Mouse (Mus musculus) midbrain, embryonic 14.5 days (tissue): Measurements from ENCODE around the gene Clasp1. TPM values are rescaled to one million over a fixed set of nuclear protein-coding genes. Genes with fewer than 3 reads are reported as not detected.

ENCODE experiments used
- ATAC-seq: fragments of 200-750 bp; cut with Nextera tagmentation; 2 replicates; pipeline ENCODE4 v1.8.0; 2017; ENCODE audit warnings: moderate number of reproducible peaks, moderate library complexity; ENCODE audit not compliant: low FRiP score, low TSS enrichment
- DNase-seq: peaks from one replicate; pipeline ENCODE4 v3.0.0-alpha.2; 2015
- H3K27ac ChIP-seq: fragments of 300-500 bp; sonication (generic); replicated peaks from 2 replicates; pipeline ENCODE4 v1.5.1; 2014; ENCODE audit warnings: mild to moderate bottlenecking, low read depth, low read length, moderate library complexity
- H3K27me3 ChIP-seq: fragments of 300-500 bp; sonication (generic); 2 replicates; pipeline ENCODE4 v1.6.1; 2014; ENCODE audit warnings: low read length, control low read depth, mixed read lengths; ENCODE audit not compliant: control insufficient read depth, insufficient read depth
- H3K36me3 ChIP-seq: fragments of 300-500 bp; sonication (generic); 2 replicates; pipeline ENCODE4 v1.6.1; 2014; ENCODE audit warnings: low read length, control low read depth; ENCODE audit not compliant: control insufficient read depth, insufficient read depth
- H3K4me1 ChIP-seq: fragments of 300-500 bp; sonication (generic); 2 replicates; pipeline ENCODE4 v1.6.1; 2014; ENCODE audit warnings: mild to moderate bottlenecking, antibody characterized with exemption, low read length, control low read depth; ENCODE audit not compliant: control insufficient read depth, insufficient read depth
- H3K4me2 ChIP-seq: fragments of 300-500 bp; sonication (generic); 2 replicates; pipeline ENCODE4 v1.6.1; 2014; ENCODE audit warnings: mild to moderate bottlenecking, low read length, moderate library complexity
- H3K4me3 ChIP-seq: fragments of 300-500 bp; sonication (generic); replicated peaks from 2 replicates; pipeline ENCODE4 v1.5.1; 2014; ENCODE audit warnings: low read depth, low read length
- H3K9ac ChIP-seq: fragments of 300-500 bp; sonication (generic); replicated peaks from 2 replicates; pipeline ENCODE4 v1.6.1; 2014; ENCODE audit warnings: mild to moderate bottlenecking, low read length, moderate library complexity
- H3K9me3 ChIP-seq: fragments of 300-500 bp; sonication (generic); 2 replicates; pipeline ENCODE4 v1.6.1; 2016; ENCODE audit warnings: low read length, control low read depth, mixed read lengths; ENCODE audit not compliant: control insufficient read depth
- WGBS: fragments of 180-500 bp; shearing (Covaris S2); extraction: QIAGEN DNeasy Blood & Tissue Kit; methylation state at CpG from one replicate; pipeline ENCODE4 v1.1.7; 2014; 5-methylcytosine and 5-hydroxymethylcytosine counted together
- polyA plus RNA-seq: library from polyadenylated mRNA; unstranded; fragments of >200 nt; fragmentation: Nextera tagmentation; extraction: Ambion mirVana; gene quantifications from 2 replicates; pipeline ENCODE4 v1.2.1, GENCODE M21; 2014

Gene Clasp1
- polyA plus RNA-seq, 1 experiment from 2014 or later: 140 TPM

DNA sequence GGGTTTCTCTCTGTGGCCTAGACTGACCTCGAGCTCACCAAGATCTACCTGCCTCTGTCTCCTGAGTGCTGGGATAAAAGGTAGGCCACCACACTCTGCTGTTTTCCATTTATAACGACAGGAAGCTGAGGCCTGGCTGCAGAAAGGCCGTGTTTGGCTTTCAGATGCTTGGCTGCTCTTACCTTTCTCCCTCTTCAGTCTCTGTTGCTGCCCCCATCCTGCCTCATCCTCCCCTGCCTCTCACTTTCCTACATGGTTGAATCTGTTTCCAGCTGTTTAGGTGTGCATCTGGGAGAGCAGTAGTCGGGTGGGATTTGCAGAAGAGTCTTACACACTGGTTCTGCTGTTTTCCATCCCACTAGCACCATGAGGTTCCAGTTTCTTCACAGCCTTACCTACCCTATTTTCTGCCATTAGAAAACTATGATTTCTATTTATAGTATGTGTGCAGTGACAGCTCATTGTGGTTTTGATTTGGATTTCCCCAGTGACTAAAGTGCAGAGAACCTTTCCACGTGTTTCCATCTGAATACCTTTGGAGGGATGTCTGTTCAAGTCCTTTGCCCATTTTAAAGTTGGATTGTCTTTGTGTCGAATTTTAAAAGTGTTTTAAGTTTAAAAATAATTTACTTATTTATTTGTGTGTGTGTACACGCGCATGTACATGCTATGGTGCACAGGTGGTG lies 10.9 kb downstream of the Clasp1 start:
- Histone ChIP-seq H3K9me3 (no peaks in the 10 kb centered on the region), H3K27ac (no peak overlapping the region), H3K36me3 (0 out of 2 replicates have a peak, but pooled peaks cover 2% of the 10 kb centered on the region), H3K27me3 (no peaks in the 10 kb centered on the region), H3K9ac (no peak overlapping the region), H3K4me2 (no peak overlapping the region), H3K4me3 (no peak overlapping the region), H3K4me1 (no peaks in the 10 kb centered on the region)
- 91% methylated on average over 8 of the region's 8 CpGs for WGBS
- ATAC-seq: no peak
- DNase-seq: no peak

DNA sequence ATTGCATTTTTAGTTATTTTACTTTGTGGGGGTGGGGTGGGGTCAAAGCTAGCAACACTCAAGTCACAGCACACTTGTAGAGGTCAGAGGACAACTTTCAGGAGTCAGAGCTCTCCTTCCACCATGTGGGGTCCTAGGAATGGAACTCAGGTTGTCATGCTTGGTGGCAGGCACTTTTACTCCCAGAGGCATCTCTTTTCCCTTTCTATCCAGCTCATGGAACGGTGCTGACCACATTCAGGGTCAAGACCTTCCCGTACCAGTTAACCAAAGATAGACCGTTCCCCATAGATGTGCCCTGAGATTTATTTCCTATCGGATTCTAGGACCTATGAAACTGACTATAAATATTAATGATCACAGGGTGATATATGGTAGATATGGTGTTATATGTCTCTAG lies 13.1 kb downstream of the Clasp1 start:
- 92% methylated on average over 4 of the region's 4 CpGs for WGBS
- Histone ChIP-seq H3K9ac (no peak overlapping the region), H3K27ac (no peak overlapping the region), H3K4me1 (no peaks in the 10 kb centered on the region), H3K36me3 (0 out of 2 replicates have a peak, but pooled peaks cover 2% of the 10 kb centered on the region), H3K4me2 (no peak overlapping the region), H3K27me3 (no peaks in the 10 kb centered on the region), H3K4me3 (no peak overlapping the region), H3K9me3 (no peaks in the 10 kb centered on the region)
- ATAC-seq (no peak), DNase-seq (no peak)

GRCm38 (mm10) chr1:118402556-118402955 lies 13.7 kb downstream of the Clasp1 start:
- no peak overlapping the region for H3K4me2 ChIP-seq
- DNase-seq (no peak), ATAC-seq (no peak)
- H3K27me3 ChIP-seq: no peaks in the 10 kb centered on the region
- no peaks in the 10 kb centered on the region for H3K9me3 ChIP-seq
- H3K4me3 ChIP-seq: no peak overlapping the region
- H3K36me3 ChIP-seq: 0 out of 2 replicates have a peak, but pooled peaks cover 2% of the 10 kb centered on the region
- H3K4me1 ChIP-seq: no peaks in the 10 kb centered on the region
- H3K9ac ChIP-seq: no peak overlapping the region
- no peak overlapping the region for H3K27ac ChIP-seq
- WGBS: 86% methylated on average over 8 of the region's 8 CpGs

DNA sequence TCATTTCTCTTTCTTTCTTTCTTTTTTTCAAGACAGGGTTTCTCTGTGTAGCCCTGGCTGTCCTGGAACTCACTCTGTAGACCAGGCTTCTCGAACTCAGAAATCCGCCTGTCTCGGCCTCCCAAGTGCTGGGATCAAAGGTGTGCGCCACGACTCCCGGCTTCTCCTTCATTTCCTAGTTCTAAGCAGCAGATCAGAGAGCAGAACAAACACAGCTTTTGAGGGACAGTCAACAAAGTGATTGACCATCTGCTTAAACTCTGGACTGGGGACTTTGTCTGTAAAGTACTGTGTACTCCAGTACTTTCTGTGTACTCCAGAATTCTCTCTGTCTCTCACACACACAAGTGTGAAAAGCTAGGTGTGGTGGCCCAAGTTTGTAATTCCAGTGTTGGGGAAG lies 14.1 kb downstream of the Clasp1 start:
- H3K36me3 ChIP-seq: 0 out of 2 replicates have a peak, but pooled peaks cover 2% of the 10 kb centered on the region
- ATAC-seq (no peak), DNase-seq (no peak)
- no peak overlapping the region for H3K9ac ChIP-seq
- no peak overlapping the region for H3K27ac ChIP-seq
- no peaks in the 10 kb centered on the region for H3K9me3 ChIP-seq
- H3K27me3 ChIP-seq: no peaks in the 10 kb centered on the region
- no peak overlapping the region for H3K4me3 ChIP-seq
- H3K4me1 ChIP-seq: no peaks in the 10 kb centered on the region
- H3K4me2 ChIP-seq: no peak overlapping the region
- 91% methylated on average over 6 of the region's 6 CpGs for WGBS

- H3K27me3 ChIP-seq: no peaks in the 10 kb centered on the region
- H3K9ac ChIP-seq: no peak overlapping the region
- 86% methylated on average over 3 of the region's 3 CpGs for WGBS
- DNase-seq (no peak), ATAC-seq (no peak)
- H3K27ac ChIP-seq: no peak overlapping the region
- H3K4me1 ChIP-seq: no peaks in the 10 kb centered on the region
- no peak overlapping the region for H3K4me3 ChIP-seq
- H3K9me3 ChIP-seq: no peaks in the 10 kb centered on the region
- 0 out of 2 replicates have a peak, but pooled peaks cover 2% of the 10 kb centered on the region for H3K36me3 ChIP-seq
- H3K4me2 ChIP-seq: no peak overlapping the region
Observed at GRCm38 (mm10) chr1:118403440-118403839, 14.6 kb downstream of the Clasp1 start.

GRCm38 (mm10) chr1:118407586-118408250 lies 18.9 kb downstream of the Clasp1 start:
- H3K36me3 ChIP-seq: 0 out of 2 replicates have a peak, but pooled peaks cover 2% of the 10 kb centered on the region
- no peaks in the 10 kb centered on the region for H3K9me3 ChIP-seq
- H3K4me3 ChIP-seq: no peak overlapping the region
- no peak overlapping the region for H3K27ac ChIP-seq
- no peaks in the 10 kb centered on the region for H3K4me1 ChIP-seq
- DNase-seq (no peak), ATAC-seq (no peak)
- WGBS: 88% methylated on average over 7 of the region's 7 CpGs
- no peak overlapping the region for H3K9ac ChIP-seq
- no peaks in the 10 kb centered on the region for H3K27me3 ChIP-seq
- no peak overlapping the region for H3K4me2 ChIP-seq

- WGBS: 82% methylated on average over 4 of the region's 4 CpGs
- DNase-seq (no peak), ATAC-seq (no peak)
- Histone ChIP-seq H3K4me3 (no peak overlapping the region), H3K4me1 (no peaks in the 10 kb centered on the region), H3K27me3 (no peaks in the 10 kb centered on the region), H3K27ac (no peak overlapping the region), H3K36me3 (no peaks in the 10 kb centered on the region), H3K4me2 (no peak overlapping the region), H3K9ac (no peak overlapping the region), H3K9me3 (no peaks in the 10 kb centered on the region)
Observed at GRCm38 (mm10) chr1:118409249-118409648, 20.4 kb downstream of the Clasp1 start.

GRCm38 (mm10) chr1:118410824-118411223 lies 22.0 kb downstream of the Clasp1 start:
- no peak for ATAC-seq
- 88% methylated on average over 5 of the region's 5 CpGs for WGBS
- no peaks in the 10 kb centered on the region for H3K27me3 ChIP-seq
- DNase-seq: no peak
- no peak overlapping the region for H3K27ac ChIP-seq
- H3K4me3 ChIP-seq: no peak overlapping the region
- no peaks in the 10 kb centered on the region for H3K4me1 ChIP-seq
- no peaks in the 10 kb centered on the region for H3K9me3 ChIP-seq
- no peak overlapping the region for H3K4me2 ChIP-seq
- no peaks in the 10 kb centered on the region for H3K36me3 ChIP-seq
- no peak overlapping the region for H3K9ac ChIP-seq

- 95% methylated on average over 2 of the region's 2 CpGs for WGBS
- H3K4me2 ChIP-seq: no peak overlapping the region
- H3K9me3 ChIP-seq: no peaks in the 10 kb centered on the region
- ATAC-seq (no peak), DNase-seq (no peak)
- H3K36me3 ChIP-seq: no peaks in the 10 kb centered on the region
- H3K4me1 ChIP-seq: no peaks in the 10 kb centered on the region
- no peak overlapping the region for H3K9ac ChIP-seq
- H3K27me3 ChIP-seq: no peaks in the 10 kb centered on the region
- no peak overlapping the region for H3K27ac ChIP-seq
- H3K4me3 ChIP-seq: no peak overlapping the region
Observed at GRCm38 (mm10) chr1:118413169-118413568, 24.3 kb downstream of the Clasp1 start.
